Mouse (Mus musculus) stomach, embryonic 14.5 days (tissue): Measurements from ENCODE around the gene Dip2a. TPM values are rescaled to one million over a fixed set of nuclear protein-coding genes. Genes with fewer than 3 reads are reported as not detected.

Source experiments
- ATAC-seq: fragments of 200-750 bp; cut with Nextera tagmentation; 2 replicates; pipeline ENCODE4 v1.8.0; 2017; ENCODE audit warnings: low read depth, moderate TSS enrichment; ENCODE audit not compliant: insufficient number of reproducible peaks, insufficient read depth, low FRiP score
- H3K27ac ChIP-seq: fragments of 300-500 bp; sonication (generic); 2 replicates; pipeline ENCODE4 v1.5.1; 2014; ENCODE audit warnings: mild to moderate bottlenecking, low read length, moderate library complexity, mixed read lengths
- H3K27me3 ChIP-seq: fragments of 300-500 bp; sonication (generic); 2 replicates; pipeline ENCODE4 v1.6.1; 2014; ENCODE audit warnings: low read length, control low read depth, mixed read lengths; ENCODE audit not compliant: control insufficient read depth, insufficient read depth
- H3K36me3 ChIP-seq: fragments of 300-500 bp; sonication (generic); 2 replicates; pipeline ENCODE4 v1.6.1; 2014; ENCODE audit warnings: mild to moderate bottlenecking, control low read depth, low read length, moderate library complexity, mixed read lengths; ENCODE audit not compliant: control insufficient read depth, insufficient read depth
- H3K4me1 ChIP-seq: fragments of 300-500 bp; sonication (generic); 2 replicates; pipeline ENCODE4 v1.6.1; 2014; ENCODE audit warnings: low read length, control low read depth, mixed read lengths; ENCODE audit not compliant: control insufficient read depth, insufficient read depth
- H3K4me2 ChIP-seq: fragments of 300-500 bp; sonication (generic); replicated peaks from 2 replicates; pipeline ENCODE4 v1.6.1; 2014; ENCODE audit warnings: low read depth, low read length, control low read depth
- H3K4me3 ChIP-seq: fragments of 300-500 bp; sonication (generic); 2 replicates; pipeline ENCODE4 v1.5.1; 2014; ENCODE audit warnings: low read depth, low read length, control low read depth
- H3K9ac ChIP-seq: fragments of 300-500 bp; sonication (generic); replicated peaks from 2 replicates; pipeline ENCODE4 v1.6.1; 2014; ENCODE audit warnings: low read depth, mild to moderate bottlenecking, control low read depth, low read length, moderate library complexity, mixed read lengths
- H3K9me3 ChIP-seq: fragments of 300-500 bp; sonication (generic); 2 replicates; pipeline ENCODE4 v1.6.1; 2016; ENCODE audit warnings: low read depth, low read length, control low read depth; ENCODE audit not compliant: control insufficient read depth
- WGBS: fragments of 180-500 bp; shearing (Covaris S2); extraction: QIAGEN DNeasy Blood & Tissue Kit; methylation state at CpG from one replicate; pipeline ENCODE4 v1.1.7; 2014; 5-methylcytosine and 5-hydroxymethylcytosine counted together
- polyA plus RNA-seq: library from polyadenylated mRNA; unstranded; fragments of >200 nt; fragmentation: Nextera tagmentation; extraction: Ambion mirVana; gene quantifications from 2 replicates; pipeline ENCODE4 v1.2.1, GENCODE M21; 2014

Dip2a gene
- polyA plus RNA-seq, 1 experiment from 2014 or later: 7.8 TPM

GRCm38 (mm10) chr10:76218240-76218639, 126.9 kb downstream of the Dip2a start:
- H3K36me3 ChIP-seq: peaks cover 38% of the 10 kb centered on the region; the same call in 1 of the 2 replicates
- H3K4me2 ChIP-seq: no peak overlapping the region
- no peaks in the 10 kb centered on the region for H3K4me1 ChIP-seq
- peaks cover 9% of the 10 kb centered on the region; the same call in 1 of the 2 replicates for H3K9me3 ChIP-seq
- H3K4me3 ChIP-seq: no peak overlapping the region
- WGBS: 81% methylated on average over 9 of the region's 9 CpGs
- H3K27ac ChIP-seq: no peak overlapping the region
- H3K9ac ChIP-seq: no peak overlapping the region
- H3K27me3 ChIP-seq: no peaks in the 10 kb centered on the region
- no peak for ATAC-seq

GRCm38 (mm10) chr10:76217056-76217455, 128.0 kb downstream of the Dip2a start:
- no peaks in the 10 kb centered on the region for H3K27me3 ChIP-seq
- no peak overlapping the region for H3K4me3 ChIP-seq
- no peak for ATAC-seq
- 96% methylated on average over 17 of the region's 17 CpGs for WGBS
- H3K9me3 ChIP-seq: peaks cover 9% of the 10 kb centered on the region; the same call in 1 of the 2 replicates
- no peak overlapping the region for H3K4me2 ChIP-seq
- no peaks in the 10 kb centered on the region for H3K4me1 ChIP-seq
- no peak overlapping the region for H3K27ac ChIP-seq
- no peak overlapping the region for H3K9ac ChIP-seq
- H3K36me3 ChIP-seq: peaks cover 38% of the 10 kb centered on the region; the same call in 1 of the 2 replicates

GRCm38 (mm10) chr10:76214161-76214560, 130.9 kb downstream of the Dip2a start:
- no peak overlapping the region for H3K4me3 ChIP-seq
- H3K27ac ChIP-seq: no peak overlapping the region
- H3K27me3 ChIP-seq: no peaks in the 10 kb centered on the region
- peaks cover 9% of the 10 kb centered on the region; the same call in 1 of the 2 replicates for H3K9me3 ChIP-seq
- H3K9ac ChIP-seq: no peak overlapping the region
- WGBS: 88% methylated on average over 4 of the region's 4 CpGs
- ATAC-seq: no peak
- no peaks in the 10 kb centered on the region for H3K4me1 ChIP-seq
- H3K36me3 ChIP-seq: peaks cover 31% of the 10 kb centered on the region; the same call in 1 of the 2 replicates
- H3K4me2 ChIP-seq: no peak overlapping the region

- 90% methylated on average over 6 of the region's 6 CpGs for WGBS
- H3K4me2 ChIP-seq: no peak overlapping the region
- H3K4me1 ChIP-seq: no peaks in the 10 kb centered on the region
- ATAC-seq: no peak
- peaks cover 25% of the 10 kb centered on the region; the same call in 1 of the 2 replicates for H3K36me3 ChIP-seq
- H3K9me3 ChIP-seq: peaks cover 9% of the 10 kb centered on the region; the same call in 1 of the 2 replicates
- H3K27ac ChIP-seq: no peak overlapping the region
- H3K9ac ChIP-seq: no peak overlapping the region
- no peak overlapping the region for H3K4me3 ChIP-seq
- H3K27me3 ChIP-seq: no peaks in the 10 kb centered on the region
These were observed 133.0 kb downstream of the Dip2a start for GRCm38 (mm10) chr10:76212121-76212520.

- ATAC-seq: no peak
- Histone ChIP-seq H3K9me3 (peaks cover 9% of the 10 kb centered on the region; the same call in 1 of the 2 replicates), H3K9ac (no peak overlapping the region), H3K27me3 (no peaks in the 10 kb centered on the region), H3K36me3 (peaks cover 22% of the 10 kb centered on the region; the same call in 1 of the 2 replicates), H3K27ac (no peak overlapping the region), H3K4me2 (no peak overlapping the region), H3K4me1 (no peaks in the 10 kb centered on the region), H3K4me3 (no peak overlapping the region)
- WGBS: 96% methylated on average over 7 of the region's 7 CpGs
These were observed 134.3 kb downstream of the Dip2a start for GRCm38 (mm10) chr10:76210806-76211205.

Other genes starting within 250 kb of the Dip2a start
- gene Slc5a4b, start 234.3 kb downstream of the Dip2a start, polyA plus RNA-seq: not detected in 2 replicates
- gene Slc5a4a, start 197.8 kb downstream of the Dip2a start, polyA plus RNA-seq: not detected in 2 replicates
- 58.1 and 61.4 TPM in 2 replicates for gene Prmt2, start 107.4 kb downstream of the Dip2a start, polyA plus RNA-seq
- gene S100b, start 91.4 kb downstream of the Dip2a start, polyA plus RNA-seq: 1.6 and 2.1 TPM in 2 replicates
- gene AC141477.1, start 95.2 kb upstream of the Dip2a start, polyA plus RNA-seq: not detected in 2 replicates
- 18.9 and 20.1 TPM in 2 replicates for gene Pcnt, start 97.5 kb upstream of the Dip2a start, polyA plus RNA-seq
- gene 2610028H24Rik, start 103.8 kb upstream of the Dip2a start, polyA plus RNA-seq: not detected in 2 replicates
- gene Mcm3ap, start 123.6 kb upstream of the Dip2a start, polyA plus RNA-seq: 64.6 and 68.5 TPM in 2 replicates
- gene Ybey, start 123.8 kb upstream of the Dip2a start, polyA plus RNA-seq: 5.6 and 5.8 TPM in 2 replicates
- 35.0 and 41.4 TPM in 2 replicates for gene Lss, start 186.3 kb upstream of the Dip2a start, polyA plus RNA-seq
- gene Spatc1l, start 217.0 kb upstream of the Dip2a start, polyA plus RNA-seq: 0.23 TPM in 1 of 2 replicates, not detected in the other
- gene Ftcd, start 230.4 kb upstream of the Dip2a start, polyA plus RNA-seq: not detected in 2 replicates